Mouse (Mus musculus): Measurements from ENCODE around the gene Osm.

Osm gene

DNA sequence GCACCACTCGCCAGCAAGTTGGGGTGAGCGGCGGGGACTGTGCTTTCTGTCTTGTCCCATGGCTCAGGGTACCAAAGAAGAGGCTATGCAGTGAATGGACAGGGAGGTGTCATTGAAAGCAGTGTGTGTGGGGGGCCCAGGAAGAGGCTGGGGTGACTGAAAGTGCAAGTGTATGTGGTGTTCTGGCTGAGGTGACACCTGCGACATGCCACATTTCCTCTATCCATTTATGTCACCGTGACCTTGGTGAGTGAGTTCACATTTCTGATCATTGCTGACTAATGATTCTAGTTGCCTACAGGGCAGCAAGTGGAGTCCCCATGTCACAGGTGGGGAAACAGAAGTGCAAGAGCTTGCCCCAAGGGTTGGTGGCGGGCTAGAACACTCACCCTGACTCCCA is 32.3 kb downstream of the Osm start:
- no peak for DNase-seq (ENCODE audit: low read depth, low spot score)

GRCm38 (mm10) chr11:4270744-4271459 is 34.7 kb downstream of the Osm start:
- no peak for DNase-seq (ENCODE audit: low read depth, low spot score)

DNA sequence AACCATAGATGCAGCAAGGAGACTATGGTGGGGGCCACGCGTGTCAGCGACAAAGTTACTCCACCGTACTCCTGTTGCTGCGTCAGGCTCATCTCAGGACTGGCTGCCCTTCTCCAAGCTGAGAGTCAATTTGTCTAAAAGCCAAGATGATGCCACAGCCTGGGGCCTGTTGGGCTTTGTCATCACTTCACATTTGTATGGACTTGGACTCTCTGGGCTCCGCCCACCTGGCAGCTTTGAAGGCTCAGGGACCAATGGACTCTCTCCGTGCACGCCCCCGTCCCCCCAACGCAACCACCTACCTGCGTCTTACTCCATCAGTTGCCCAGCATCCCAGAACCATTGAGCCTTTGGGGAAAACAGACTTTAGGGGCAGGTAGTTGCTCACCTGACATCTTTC is 35.3 kb downstream of the Osm start:
- no peak for DNase-seq (ENCODE audit: low read depth, low spot score)

DNA sequence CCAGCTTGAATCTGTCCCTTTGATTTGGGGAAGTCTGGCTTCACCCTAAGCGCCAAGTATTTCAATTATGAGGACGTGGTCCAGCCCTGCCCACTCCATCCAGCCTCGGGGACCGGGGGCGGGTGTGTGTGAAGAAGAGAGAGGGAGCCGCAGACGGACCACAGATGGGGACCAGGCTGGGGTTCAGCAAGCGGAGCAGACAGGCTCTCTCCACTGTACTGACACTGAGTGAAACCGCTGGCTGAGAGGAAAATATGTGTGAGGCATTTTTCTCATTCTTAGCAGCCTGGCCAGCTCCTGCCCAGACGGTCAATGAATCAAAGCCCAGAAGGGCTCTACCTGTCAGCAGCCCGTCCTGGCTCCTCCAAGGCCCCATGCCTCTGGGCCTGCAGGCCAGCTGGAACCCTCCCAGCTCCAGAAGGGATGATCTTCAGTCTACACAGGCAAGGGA is 40.2 kb downstream of the Osm start:
- DNase-seq (ENCODE audit: low read depth, low spot score) = no peak

DNA sequence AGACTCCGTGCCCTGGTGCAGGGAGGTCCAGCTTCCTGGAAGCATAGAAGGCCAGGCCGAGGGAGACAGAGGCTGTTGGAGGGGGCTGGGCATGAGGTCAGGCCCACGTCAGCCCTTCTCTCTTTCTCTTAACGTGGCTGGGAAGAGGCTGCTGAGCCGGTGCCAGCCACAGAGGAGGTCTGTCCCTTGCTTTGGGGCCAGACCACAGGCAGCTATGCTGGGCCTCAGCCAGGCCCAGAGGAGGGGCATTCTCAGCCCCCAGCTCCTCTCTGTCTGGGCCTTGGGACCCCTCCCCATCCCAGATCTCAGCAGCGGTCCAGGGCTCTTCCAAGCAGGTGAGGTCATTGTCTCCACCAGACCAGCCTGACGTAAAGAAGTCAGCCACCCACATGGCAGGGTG is 43.7 kb downstream of the Osm start:
- no peak for DNase-seq (ENCODE audit: low read depth, low spot score)

GRCm38 (mm10) chr11:4281852-4282251 is 45.6 kb downstream of the Osm start:
- no peak for DNase-seq (ENCODE audit: low read depth, low spot score)

GRCm38 (mm10) chr11:4283627-4284026 is 47.4 kb downstream of the Osm start:
- no peak for DNase-seq (ENCODE audit: low read depth, low spot score)

- no peak for DNase-seq (ENCODE audit: low read depth, low spot score)
Measured at GRCm38 (mm10) chr11:4289280-4289679, 53.1 kb downstream of the Osm start.
